Mouse (Mus musculus) natural killer cell, adult 2 months (primary cell): Measurements from ENCODE around the gene Gm2001.
"Not testable (repeated sequence)": the region's sequence is repeated elsewhere in the genome, so short reads cannot be mapped to it uniquely, and the experiment has no call there.

ENCODE experiments used
- DNase-seq, 2 experiments: peaks; one replicate each; pipeline ENCODE4 v3.0.0; 2022; ENCODE audit warnings: low spot score in 2 of 2

The Gm2001 gene

DNA sequence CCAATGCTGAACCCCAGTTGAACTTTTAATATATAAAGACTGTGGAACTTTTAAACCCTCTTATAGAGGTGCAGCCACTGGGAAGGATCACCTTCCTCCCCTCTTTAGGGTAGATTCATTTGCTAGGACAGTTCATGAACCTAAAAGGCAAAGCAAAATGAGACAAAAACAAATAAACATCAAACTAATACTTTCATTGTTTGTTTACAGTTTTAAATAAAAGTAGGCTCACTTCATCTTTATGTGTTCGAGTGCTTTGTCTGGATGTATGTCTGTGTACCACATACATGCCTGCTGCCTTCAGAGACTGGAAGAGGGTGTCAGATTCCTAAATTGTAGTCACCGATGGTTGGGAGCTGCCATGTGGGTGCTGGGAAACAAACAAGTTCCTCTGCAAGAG is at the start of gene Gm2001:
Gene Gm2001 (minus strand): TSS at position 101 of the 400 bp plus-strand sequence.
- DNase-seq: not testable (repeated sequence)

- not testable (repeated sequence) for DNase-seq
Measured at GRCm38 (mm10) chr12:87873772-87874171, 31.6 kb upstream of the Gm2001 start, which contains the start of gene Gm2016. Gm2016 (plus strand) TSS chr12:87874072.

- not testable (repeated sequence) for DNase-seq
Measured at GRCm38 (mm10) chr12:87864048-87864447, 21.9 kb upstream of the Gm2001 start.

GRCm38 (mm10) chr12:87863638-87864037 is 21.5 kb upstream of the Gm2001 start:
- DNase-seq: not testable (repeated sequence)

DNA sequence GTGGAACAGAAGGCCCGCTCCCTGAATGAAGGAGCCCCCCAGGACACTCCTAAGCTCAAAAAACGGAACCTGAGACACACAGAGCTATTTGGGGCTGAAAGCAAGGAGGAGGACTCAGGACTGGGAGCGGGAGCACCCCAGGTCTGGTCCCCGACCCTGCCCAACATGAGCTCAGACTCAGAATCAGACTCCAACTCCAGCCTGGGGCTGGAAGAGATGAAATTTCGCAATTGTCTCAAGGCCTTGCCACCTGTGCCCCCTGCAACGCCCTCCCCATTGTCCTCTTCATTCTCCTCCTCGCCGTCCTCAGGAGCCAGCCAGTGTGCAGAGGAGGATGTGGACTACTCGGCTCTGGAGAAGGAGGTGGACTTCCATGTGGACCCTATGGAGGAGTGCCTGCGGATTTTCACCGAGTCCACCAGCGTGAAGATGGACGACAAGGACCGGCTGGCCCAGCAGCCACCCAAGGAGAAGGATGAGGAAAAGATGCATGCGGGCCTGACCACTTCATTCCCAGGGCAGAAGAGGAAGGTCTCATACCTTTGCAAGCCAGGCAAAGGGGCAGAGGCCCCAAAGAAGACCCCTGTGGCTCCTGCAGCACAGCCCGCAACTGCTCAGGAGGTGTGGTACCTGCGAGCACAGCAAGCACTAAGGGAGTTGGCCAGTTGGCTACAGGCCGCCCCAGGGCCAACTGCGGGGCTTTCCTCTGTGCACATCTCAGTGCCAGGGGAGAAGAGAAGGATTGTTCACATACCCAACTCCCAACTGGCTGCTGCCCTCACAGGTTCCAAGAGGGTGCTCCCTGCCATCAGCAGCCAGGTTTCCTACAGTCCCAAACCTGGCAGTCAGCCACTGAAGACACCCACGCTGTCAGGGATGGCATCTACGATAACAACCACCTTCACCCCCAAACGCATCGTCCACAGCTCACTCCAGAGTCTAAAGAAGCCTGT is 19.9 kb upstream of the Gm2001 start:
- not testable (repeated sequence) for DNase-seq

GRCm38 (mm10) chr12:87856067-87856466 is 13.9 kb upstream of the Gm2001 start:
- DNase-seq: not testable (repeated sequence)

GRCm38 (mm10) chr12:87850657-87851056 is 8.5 kb upstream of the Gm2001 start:
- not testable (repeated sequence) for DNase-seq

DNA sequence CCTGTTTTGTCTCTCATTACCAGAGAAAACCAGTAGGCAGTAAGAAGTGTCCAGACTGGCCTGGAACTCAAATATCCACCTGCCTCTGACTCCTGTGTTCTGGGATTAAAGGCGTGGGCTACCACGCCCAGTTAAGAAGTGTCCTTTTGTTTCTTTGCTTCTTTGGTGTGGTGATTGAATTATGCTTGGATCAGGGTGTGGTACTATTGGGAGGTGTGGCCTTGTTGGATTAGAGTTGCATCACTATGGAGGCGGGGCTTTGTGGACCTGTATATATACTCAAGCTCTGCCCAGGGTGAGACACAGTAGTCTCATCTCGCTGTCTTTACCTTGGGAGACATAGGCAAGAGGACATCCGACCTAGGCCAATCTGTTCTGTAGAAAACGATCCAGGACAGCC is 25.9 kb downstream of the Gm2001 start, which contains the start of gene BB287469:
Gene BB287469 (plus strand): TSS at position 301 of the 400 bp plus-strand sequence.
- not testable (repeated sequence) for DNase-seq

DNA sequence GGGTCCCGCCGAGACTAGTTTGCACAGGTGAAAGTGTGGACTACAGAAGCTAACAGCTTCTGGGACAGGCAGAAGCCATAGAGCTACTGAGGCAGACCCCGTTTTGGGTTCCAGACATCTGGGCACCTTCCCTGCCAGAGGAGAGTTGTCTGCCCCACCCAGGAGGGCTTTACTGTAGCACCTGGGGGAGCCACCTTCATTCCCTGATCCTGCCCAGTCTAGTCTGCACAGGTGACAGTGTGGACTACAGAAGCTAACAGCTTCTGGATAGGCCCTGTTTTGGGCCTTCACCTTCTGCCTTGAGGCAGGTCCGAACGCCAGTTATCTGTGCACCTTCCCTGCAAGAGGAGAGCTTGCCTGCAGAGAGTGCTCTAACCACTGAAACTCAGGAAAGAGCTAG is 44.2 kb downstream of the Gm2001 start:
- not testable (repeated sequence) for DNase-seq

DNA sequence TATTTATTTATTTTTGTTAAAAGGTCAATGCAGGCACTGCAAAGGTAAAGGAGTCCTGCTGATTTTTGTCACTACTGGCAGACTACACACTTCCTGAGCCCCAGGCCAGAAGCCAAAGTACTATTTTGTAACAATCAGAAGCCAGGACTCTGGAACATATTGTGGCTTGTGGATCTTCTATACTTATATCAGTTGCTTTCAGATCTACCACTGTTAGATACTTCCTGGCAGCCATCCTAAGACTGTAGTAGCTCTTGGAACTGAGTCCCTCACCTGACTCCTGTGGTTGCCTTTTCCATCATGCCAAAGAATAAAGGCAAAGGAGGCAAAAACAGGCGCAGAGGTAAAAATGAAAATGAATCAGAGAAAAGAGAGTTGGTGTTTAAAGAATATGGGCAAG is 46.9 kb downstream of the Gm2001 start, which contains the start of gene Gm21936:
Gene Gm21936 (plus strand): TSS at position 301 of the 400 bp plus-strand sequence.
- DNase-seq: not testable (repeated sequence)
